Mouse (Mus musculus) kidney, embryonic 16.5 days (tissue): ENCODE results near the gene Nav2. TPM values are rescaled to one million over a fixed set of nuclear protein-coding genes. Genes with fewer than 3 reads are reported as not detected.

Experiments used
- ATAC-seq: fragments of 200-750 bp; cut with Nextera tagmentation; 2 replicates; pipeline ENCODE4 v1.8.0; 2017; ENCODE audit warnings: moderate TSS enrichment; ENCODE audit not compliant: low FRiP score, low TSS enrichment
- H3K27ac ChIP-seq: fragments of 300-500 bp; sonication (generic); 2 replicates; pipeline ENCODE4 v1.5.1; 2014; ENCODE audit warnings: low read length
- H3K27me3 ChIP-seq: fragments of 300-500 bp; sonication (generic); 2 replicates; pipeline ENCODE4 v1.6.1; 2014; ENCODE audit warnings: low read length, control low read depth, mixed read lengths; ENCODE audit not compliant: insufficient read depth
- H3K36me3 ChIP-seq: fragments of 300-500 bp; sonication (generic); 2 replicates; pipeline ENCODE4 v1.6.1; 2014; ENCODE audit warnings: low read length, control low read depth, mixed read lengths; ENCODE audit not compliant: insufficient read depth
- H3K4me1 ChIP-seq: fragments of 300-500 bp; sonication (generic); 2 replicates; pipeline ENCODE4 v1.6.1; 2014; ENCODE audit warnings: low read length, control low read depth, mixed read lengths; ENCODE audit not compliant: insufficient read depth
- H3K4me2 ChIP-seq: fragments of 300-500 bp; sonication (generic); replicated peaks from 2 replicates; pipeline ENCODE4 v1.6.1; 2014; ENCODE audit warnings: low read depth, low read length
- H3K4me3 ChIP-seq: fragments of 300-500 bp; sonication (generic); 2 replicates; pipeline ENCODE4 v1.5.1; 2014; ENCODE audit warnings: mild to moderate bottlenecking, low read length
- H3K9ac ChIP-seq: fragments of 300-500 bp; sonication (generic); replicated peaks from 2 replicates; pipeline ENCODE4 v1.6.1; 2014; ENCODE audit warnings: low read length
- H3K9me3 ChIP-seq: fragments of 300-500 bp; sonication (generic); 2 replicates; pipeline ENCODE4 v1.6.1; 2016; ENCODE audit warnings: low read length, control low read depth
- WGBS: fragments of 180-500 bp; shearing (Covaris S2); extraction: QIAGEN DNeasy Blood & Tissue Kit; methylation state at CpG from one replicate; pipeline ENCODE4 v1.1.7; 2014; 5-methylcytosine and 5-hydroxymethylcytosine counted together
- polyA plus RNA-seq: library from polyadenylated mRNA; unstranded; fragments of >200 nt; fragmentation: Nextera tagmentation; extraction: Ambion mirVana; gene quantifications from 2 replicates; pipeline ENCODE4 v1.2.1, GENCODE M21; 2015

Nav2 gene
- polyA plus RNA-seq, 1 experiment from 2014 or later = 22.6 TPM

DNA sequence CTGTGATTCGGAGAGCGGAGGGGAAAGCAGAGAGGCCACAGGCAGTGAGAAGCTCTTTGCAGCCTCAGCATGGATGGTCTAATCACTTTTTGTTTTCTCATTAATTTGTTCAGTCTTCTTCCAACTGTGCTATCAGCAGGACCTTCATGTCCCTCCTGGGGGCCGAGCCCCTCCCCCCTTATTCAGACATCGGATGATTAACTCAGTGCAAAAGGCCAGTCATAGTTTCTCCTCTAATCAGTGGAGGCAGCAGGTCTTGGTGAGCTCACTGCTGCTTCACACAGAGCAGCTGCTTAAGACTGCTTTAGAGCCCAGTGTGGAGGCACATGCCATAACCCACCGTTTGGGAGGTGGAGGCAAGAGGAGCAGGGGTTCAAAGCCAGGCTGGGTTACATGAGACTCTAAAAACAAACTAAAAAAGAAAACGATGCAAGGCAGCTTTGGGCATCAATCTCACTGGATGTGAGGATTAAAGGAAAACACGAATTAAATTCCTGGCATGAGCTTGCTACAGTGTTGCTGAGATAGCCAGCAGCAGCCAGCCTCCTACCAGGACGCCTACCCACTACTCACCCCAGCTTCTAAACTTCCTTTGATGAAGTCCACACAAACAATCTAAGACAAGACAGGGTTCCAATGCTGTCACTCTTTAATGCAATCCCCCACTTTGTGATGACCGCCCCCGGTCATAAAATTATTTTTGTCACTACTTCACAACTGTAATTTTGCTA lies 120.9 kb downstream of the Nav2 start:
- Histone ChIP-seq H3K4me2 (no peak overlapping the region), H3K9me3 (no peaks in the 10 kb centered on the region)
- 44% methylated on average over 10 of the region's 10 CpGs for WGBS

DNA sequence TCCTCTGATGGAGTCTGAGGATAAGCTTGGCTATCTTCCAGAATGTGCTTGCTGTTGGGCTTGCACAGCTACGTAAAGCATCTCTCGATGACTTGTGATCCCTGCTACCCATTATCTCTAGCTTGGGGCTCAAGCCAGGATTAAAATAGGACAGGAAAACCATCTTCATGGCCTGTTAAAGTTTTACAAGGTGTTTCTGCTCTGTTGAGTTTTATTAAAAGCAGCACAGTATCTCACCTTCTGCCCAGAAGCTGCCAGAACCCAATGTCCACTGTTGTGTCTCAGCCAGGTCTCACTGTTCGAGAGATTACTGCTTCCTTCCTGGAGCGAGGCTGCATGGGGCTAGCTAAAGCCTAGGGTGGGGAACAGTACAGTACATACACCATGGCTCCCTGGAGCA lies 123.7 kb downstream of the Nav2 start:
- WGBS = 61% methylated on average over 4 of the region's 4 CpGs
- Histone ChIP-seq H3K27ac (no peak overlapping the region), H3K9me3 (no peaks in the 10 kb centered on the region), H3K4me3 (no peak overlapping the region), H3K9ac (no peak overlapping the region), H3K27me3 (no peaks in the 10 kb centered on the region), H3K4me1 (no peaks in the 10 kb centered on the region), H3K4me2 (no peak overlapping the region), H3K36me3 (no peaks in the 10 kb centered on the region)
- ATAC-seq = peak; percentile 57; the same call in 1 of the 2 replicates

More for the DNA sequence above, 120.9 kb downstream of the Nav2 start:
- H3K36me3 ChIP-seq = no peaks in the 10 kb centered on the region
- no peak overlapping the region for H3K9ac ChIP-seq
- no peaks in the 10 kb centered on the region for H3K4me1 ChIP-seq
- H3K27me3 ChIP-seq = no peaks in the 10 kb centered on the region
- peak; percentile 51; the same call in 1 of the 2 replicates for ATAC-seq
- H3K27ac ChIP-seq = no peak overlapping the region
- no peak overlapping the region for H3K4me3 ChIP-seq

DNA sequence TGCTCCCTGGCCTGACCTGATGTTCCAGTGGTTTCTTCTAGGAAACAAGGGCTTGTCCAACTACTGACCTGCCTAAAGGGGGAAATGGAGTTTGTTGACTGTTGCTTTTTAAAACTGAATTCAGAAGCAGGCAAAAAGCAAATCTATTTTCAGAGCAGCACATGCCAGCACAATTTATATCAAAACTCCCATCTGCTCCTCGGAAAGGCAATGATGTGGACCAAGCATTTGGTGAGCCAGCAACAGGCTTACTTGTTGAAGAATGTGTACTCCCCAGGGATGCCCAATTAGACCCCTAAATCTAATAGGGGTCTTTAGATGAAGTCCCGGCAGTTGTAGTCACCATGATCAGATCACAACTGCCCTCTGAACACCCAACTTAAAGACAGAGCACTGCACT lies 125.7 kb downstream of the Nav2 start:
- 80% methylated on average over 2 of the region's 2 CpGs for WGBS
- H3K27me3 ChIP-seq = no peaks in the 10 kb centered on the region
- H3K9me3 ChIP-seq = no peaks in the 10 kb centered on the region
- H3K9ac ChIP-seq = no peak overlapping the region
- no peak overlapping the region for H3K4me2 ChIP-seq
- H3K36me3 ChIP-seq = no peaks in the 10 kb centered on the region
- no peak for ATAC-seq
- H3K4me1 ChIP-seq = no peaks in the 10 kb centered on the region
- H3K4me3 ChIP-seq = no peak overlapping the region
- H3K27ac ChIP-seq = no peak overlapping the region

DNA sequence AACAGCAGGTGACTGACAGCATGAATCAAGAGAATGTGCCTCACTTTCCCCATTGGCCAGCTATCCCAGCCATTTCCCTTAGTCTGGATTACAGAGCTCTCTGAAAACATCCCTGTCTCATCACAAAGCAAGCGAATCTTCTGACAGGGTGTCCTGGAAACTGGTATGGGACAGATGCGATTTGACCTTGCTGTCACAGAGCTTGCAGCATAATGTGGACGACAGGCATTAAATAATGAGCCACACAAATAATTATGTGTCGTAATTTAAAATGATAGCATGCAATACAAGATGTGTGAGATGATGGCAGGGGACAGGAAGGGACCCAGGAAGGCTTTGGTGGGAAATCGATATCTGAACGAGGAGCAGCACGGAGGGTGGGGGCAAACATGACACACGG lies 131.6 kb downstream of the Nav2 start:
- Histone ChIP-seq H3K4me3 (no peak overlapping the region), H3K9me3 (no peaks in the 10 kb centered on the region), H3K4me1 (no peaks in the 10 kb centered on the region), H3K9ac (no peak overlapping the region), H3K27ac (no peak overlapping the region), H3K4me2 (no peak overlapping the region), H3K27me3 (no peaks in the 10 kb centered on the region), H3K36me3 (no peaks in the 10 kb centered on the region)
- 60% methylated on average over 8 of the region's 8 CpGs for WGBS
- no peak for ATAC-seq

DNA sequence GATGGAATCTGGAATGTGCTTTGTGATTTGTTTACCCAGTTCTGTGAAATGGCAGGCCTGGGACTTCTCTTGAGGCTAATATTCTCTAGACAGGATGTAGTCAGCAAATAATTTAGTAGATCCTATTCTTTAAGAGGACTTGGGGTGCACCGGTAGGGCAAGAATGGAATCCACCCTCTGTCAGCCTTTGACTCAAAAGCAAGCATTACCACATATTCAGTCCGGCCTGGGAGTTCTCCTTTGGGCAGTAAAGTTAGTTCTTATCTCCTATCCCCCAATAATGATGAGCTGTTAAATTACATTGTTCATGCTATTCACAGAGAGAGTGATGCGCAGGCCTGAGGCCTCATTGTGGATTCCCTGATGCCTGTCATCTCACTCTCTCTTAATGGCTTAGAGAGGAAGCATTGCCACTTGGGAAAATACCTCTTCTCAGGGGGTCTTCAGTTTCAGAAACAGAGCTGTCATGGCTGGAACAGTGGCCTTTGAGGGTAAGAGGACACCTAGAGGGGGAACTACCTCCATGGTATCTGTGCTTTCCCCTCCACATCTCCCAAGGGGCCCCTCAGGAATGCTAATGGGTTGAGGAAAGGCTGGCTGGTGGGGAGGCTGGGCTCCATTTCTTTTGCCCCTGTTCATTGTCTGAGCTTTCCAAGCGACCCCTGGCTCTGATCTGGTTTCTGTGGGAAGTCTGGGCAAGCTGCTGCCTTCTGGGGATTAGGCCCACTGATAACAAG lies 133.0 kb downstream of the Nav2 start:
- Histone ChIP-seq H3K27me3 (no peaks in the 10 kb centered on the region), H3K9me3 (no peaks in the 10 kb centered on the region), H3K9ac (no peak overlapping the region), H3K4me1 (peaks cover 3% of the 10 kb centered on the region), H3K4me2 (no peak overlapping the region), H3K27ac (no peak overlapping the region), H3K36me3 (no peaks in the 10 kb centered on the region), H3K4me3 (no peak overlapping the region)
- 56% methylated on average over 4 of the region's 4 CpGs for WGBS
- ATAC-seq = no peak

DNA sequence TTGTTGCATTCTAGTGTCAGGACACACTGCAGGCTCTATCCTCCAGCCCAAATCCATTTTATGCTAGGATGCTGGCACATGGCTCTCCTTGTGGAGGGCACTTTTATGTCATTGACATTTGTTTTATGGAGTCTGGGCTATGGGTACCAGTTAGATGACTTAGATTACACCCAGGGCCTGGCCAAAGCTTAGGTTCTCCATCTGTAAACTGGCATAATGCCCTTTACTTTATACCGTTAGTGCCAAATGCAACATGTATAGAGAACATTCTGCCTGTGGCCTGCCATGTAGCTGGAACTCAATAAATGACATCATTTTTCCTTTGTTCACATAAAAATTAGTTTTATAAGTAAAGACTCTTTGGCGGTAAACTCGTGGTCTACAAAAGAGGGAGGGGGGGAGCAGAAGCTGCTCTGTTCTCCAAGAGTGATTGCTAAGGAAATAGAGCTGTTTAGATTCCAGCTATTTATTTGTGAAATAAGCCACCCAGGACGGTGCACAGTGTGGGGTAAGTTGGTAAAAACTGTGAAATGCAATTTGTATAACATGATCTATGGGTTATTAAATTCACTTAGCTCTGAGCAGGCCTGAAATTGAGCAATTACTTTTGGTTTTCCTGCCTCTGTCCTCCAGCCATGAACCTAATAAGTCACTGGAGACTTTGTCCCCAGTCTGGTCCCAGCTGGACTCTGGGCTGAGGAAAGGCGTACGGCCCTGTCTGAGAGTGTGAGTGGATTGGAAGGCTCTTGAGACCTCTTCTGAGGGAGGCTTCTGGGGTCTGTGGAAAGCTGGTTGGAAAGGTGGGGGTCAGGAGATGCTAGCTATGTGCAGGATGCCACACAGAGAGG lies 137.2 kb downstream of the Nav2 start:
- Histone ChIP-seq H3K27ac (peak overlapping the region; percentile 17; the same call in 1 of the 2 replicates), H3K9me3 (no peaks in the 10 kb centered on the region), H3K4me3 (no peak overlapping the region), H3K4me1 (peaks cover 8% of the 10 kb centered on the region), H3K36me3 (no peaks in the 10 kb centered on the region), H3K4me2 (no peak overlapping the region), H3K27me3 (no peaks in the 10 kb centered on the region), H3K9ac (no peak overlapping the region)
- ATAC-seq = peak; percentile 70
- WGBS = 54% methylated on average over 6 of the region's 6 CpGs

DNA sequence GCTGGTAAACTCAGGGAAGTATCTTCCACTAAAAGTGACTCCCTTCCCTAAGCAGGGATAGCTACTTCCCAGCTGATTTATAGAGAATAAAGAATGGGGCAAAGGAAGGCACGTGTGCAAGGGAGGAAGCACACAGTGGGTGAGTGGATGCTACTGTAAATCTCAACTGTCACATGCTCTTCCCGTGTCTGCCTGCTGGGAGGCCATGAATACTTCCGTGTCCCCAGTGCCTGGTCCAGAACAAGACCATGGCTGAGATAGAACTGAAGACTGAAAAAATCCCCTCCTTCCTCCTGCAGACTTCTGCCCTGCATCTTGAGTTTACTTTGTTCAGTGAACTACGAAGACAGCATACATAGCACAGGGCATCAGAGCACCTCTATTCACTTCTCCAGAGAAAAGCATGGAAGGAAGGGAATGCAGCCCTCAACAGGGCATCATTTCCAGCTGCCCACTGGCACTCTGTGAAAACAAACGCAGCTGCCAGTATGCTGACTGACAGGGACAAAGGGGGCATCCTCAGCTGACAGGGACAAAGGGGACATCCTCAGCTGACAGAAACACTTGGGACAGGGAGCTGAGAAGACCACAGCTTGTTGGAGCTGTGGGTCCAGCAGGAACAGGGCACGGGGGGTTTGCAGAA lies 138.0 kb downstream of the Nav2 start:
- Histone ChIP-seq H3K27me3 (no peaks in the 10 kb centered on the region), H3K4me2 (no peak overlapping the region), H3K27ac (peak overlapping the region; percentile 63; the same call in 1 of the 2 replicates), H3K4me3 (no peak overlapping the region), H3K9me3 (no peaks in the 10 kb centered on the region), H3K36me3 (no peaks in the 10 kb centered on the region), H3K9ac (0 out of 2 replicates have a peak overlapping the region, but pooled peaks have one; percentile 7), H3K4me1 (peaks cover 8% of the 10 kb centered on the region)
- WGBS = 25% methylated on average over 6 of the region's 6 CpGs
- ATAC-seq = peak; percentile 50

DNA sequence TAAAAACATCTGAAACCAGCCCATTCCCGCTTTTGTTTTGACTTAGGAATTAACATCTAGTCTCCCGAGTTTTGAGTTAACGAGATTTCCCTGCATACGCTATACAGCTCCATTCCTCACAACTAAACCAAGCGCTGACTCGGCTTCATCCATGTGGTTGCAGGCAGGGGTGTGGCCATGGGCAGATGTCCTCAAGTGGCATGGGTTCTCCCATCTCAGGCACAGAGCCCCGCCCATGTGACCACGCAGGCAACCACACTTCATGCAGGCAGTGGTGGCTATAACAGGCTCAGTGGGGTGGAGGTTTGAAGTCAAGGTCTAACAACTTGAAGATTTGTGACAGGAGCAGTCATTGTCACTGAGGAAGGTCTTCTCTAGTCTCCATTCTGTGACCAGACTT lies 138.8 kb downstream of the Nav2 start:
- H3K4me1 ChIP-seq = peaks cover 8% of the 10 kb centered on the region
- no peak overlapping the region for H3K4me2 ChIP-seq
- H3K27ac ChIP-seq = no peak overlapping the region; the same call in 1 of the 2 replicates
- H3K9me3 ChIP-seq = no peaks in the 10 kb centered on the region
- H3K27me3 ChIP-seq = no peaks in the 10 kb centered on the region
- ATAC-seq = no peak
- no peaks in the 10 kb centered on the region for H3K36me3 ChIP-seq
- no peak overlapping the region for H3K9ac ChIP-seq
- no peak overlapping the region for H3K4me3 ChIP-seq
- 40% methylated on average over 8 of the region's 8 CpGs for WGBS

DNA sequence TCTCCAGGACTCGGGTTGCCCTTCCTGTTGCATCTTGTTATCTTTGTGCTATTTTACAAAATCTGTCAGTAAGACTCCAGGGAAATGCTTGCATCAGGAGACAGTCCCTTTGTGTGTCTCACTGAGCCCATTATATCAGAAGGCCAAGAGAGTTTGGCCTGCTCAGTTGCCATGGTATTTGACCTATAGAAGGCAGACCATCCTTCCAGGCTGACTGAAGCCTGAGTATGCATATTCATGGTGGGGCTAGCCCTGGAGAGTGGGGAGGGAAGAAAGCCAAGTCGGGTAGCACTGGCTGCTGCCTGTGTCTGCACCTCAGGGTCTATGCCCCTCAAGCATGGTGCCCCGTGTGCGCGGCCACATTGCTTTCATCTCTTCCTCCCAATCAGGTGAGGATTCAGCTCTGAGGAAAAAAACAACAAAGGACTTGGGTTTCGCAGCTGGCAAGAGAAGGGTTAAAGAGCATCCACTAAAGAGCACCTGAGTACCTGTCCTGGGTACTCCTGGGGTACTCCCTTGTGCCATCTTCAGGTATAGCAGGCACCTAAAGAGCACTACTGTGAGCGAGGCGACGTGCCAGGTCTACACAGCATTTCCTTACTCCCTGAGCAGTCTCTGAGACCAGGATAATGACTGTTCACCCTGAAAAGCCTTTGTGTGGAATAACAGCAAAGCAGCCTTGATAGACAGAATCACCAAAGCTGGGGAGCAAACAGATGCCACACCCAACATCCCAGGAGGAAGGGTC lies 144.5 kb downstream of the Nav2 start:
- Histone ChIP-seq H3K27me3 (no peaks in the 10 kb centered on the region), H3K4me1 (no peaks in the 10 kb centered on the region), H3K4me2 (no peak overlapping the region), H3K4me3 (no peak overlapping the region), H3K36me3 (no peaks in the 10 kb centered on the region), H3K9ac (no peak overlapping the region), H3K9me3 (no peaks in the 10 kb centered on the region), H3K27ac (no peak overlapping the region)
- no peak for ATAC-seq
- WGBS = 83% methylated on average over 9 of the region's 9 CpGs
